Mouse (Mus musculus): ENCODE data around the gene Tmem242. TPM values are rescaled to one million over a fixed set of nuclear protein-coding genes. Genes with fewer than 3 reads are reported as not detected.

Gene Tmem242
- total RNA-seq (2023) = 10 to 100 TPM; 27.7 to 38.3 TPM

DNA sequence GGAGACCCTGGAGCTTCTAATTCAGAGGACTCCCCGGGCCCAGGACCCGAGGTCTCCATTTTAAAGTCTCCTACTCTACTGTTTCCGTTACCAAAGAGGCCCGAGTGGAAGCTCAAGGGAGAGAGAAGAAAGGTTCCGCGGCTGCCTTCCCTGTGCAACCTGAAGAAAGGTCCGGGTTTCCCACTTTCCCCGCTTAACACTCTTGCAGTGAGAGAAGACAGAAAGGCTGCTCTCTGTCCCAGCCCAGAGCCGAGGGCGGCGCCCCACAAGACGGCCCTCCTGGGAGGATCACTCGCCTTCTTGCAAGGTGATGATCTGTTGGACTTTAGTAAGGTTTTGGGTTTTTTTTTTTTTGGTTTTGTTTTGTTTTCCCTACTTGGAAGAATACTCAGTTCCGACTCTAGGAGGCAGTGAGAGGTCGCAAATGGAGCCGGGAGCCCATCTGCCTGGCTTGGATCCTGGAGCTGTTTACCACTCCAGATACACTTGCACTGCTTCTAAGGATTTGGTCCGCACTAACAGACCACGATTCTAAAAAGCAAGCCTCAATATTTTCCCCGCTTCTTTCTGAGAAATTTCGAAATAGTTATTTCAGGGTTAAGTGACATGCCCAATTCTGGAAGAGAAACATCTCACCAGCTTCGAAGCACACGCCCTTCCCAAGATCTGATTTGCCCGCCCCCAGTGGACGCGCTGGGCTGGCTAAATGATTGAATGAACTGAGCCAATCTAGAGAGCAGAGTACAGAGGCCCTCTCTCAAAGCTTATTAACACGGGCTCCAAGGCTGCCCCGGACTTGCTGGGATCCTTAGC, at the start of gene Tmem242:
Gene Tmem242, minus strand, starts transcription at position 101 of the 813 bp plus-strand sequence.

DNA sequence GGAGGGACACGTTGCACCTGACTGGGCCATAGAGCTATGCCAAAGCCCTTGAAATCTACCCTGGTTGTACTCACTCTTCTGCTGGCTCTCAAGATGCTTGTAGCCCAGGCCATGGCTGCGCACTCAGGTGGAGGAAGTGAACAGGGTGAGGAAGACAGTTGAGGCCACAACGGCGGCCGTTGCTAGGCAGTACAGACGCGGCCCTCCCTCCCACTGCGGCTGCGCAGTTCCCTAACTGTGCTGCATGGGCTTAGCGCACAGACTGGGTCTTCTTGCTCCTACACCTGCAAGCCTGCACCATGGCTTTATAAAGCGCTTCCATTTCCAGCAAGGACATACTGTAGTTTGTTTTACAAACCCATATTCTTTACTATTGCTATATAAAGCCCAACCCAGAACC, 21.5 kb downstream of the Tmem242 start, which contains the start of gene Ldhal6b:
Gene Ldhal6b, minus strand, starts transcription at position 223 of the 400 bp plus-strand sequence.

Other genes starting within 250 kb of the Tmem242 start
- under 1 TPM; 0.34 to 0.49 TPM for gene Ldhal6b, start 21.5 kb downstream of the Tmem242 start, total RNA-seq (2023)
- 1 to 10 TPM; 9.4 to 9.6 TPM for gene Zdhhc14, start 52.3 kb upstream of the Tmem242 start, total RNA-seq (2023)

Measured in monocyte, adult 59 days (primary cell).